Mouse (Mus musculus) embryonic facial prominence, embryonic 14.5 days (tissue): ENCODE measurements at regions not wholly inside any gene's neighbourhood (a gene's known extent, or its start where the extent isn't known, plus 50 kb on each side); places are given as distances from the start of the nearest gene placed in this dataset.

Experiments
- ATAC-seq: fragments of 200-750 bp; cut with Nextera tagmentation; 2 replicates; pipeline ENCODE4 v1.8.0; 2017; ENCODE audit warnings: low read depth, moderate number of reproducible peaks, moderate TSS enrichment
- DNase-seq: peaks from one replicate; pipeline ENCODE4 v3.0.0-alpha.2; 2015; ENCODE audit warnings: low spot score
- H3K27ac ChIP-seq: fragments of 300-500 bp; sonication (generic); replicated peaks from 2 replicates; pipeline ENCODE4 v1.5.1; 2014; ENCODE audit warnings: low read depth, mild to moderate bottlenecking, low read length, moderate library complexity
- H3K27me3 ChIP-seq: fragments of 300-500 bp; sonication (generic); replicated peaks from 2 replicates; pipeline ENCODE4 v1.6.1; 2014; ENCODE audit warnings: low read length; ENCODE audit not compliant: control insufficient read depth, insufficient read depth
- H3K36me3 ChIP-seq: fragments of 300-500 bp; sonication (generic); 2 replicates; pipeline ENCODE4 v1.6.1; 2014; ENCODE audit warnings: low read length, mixed read lengths; ENCODE audit not compliant: control insufficient read depth, insufficient read depth
- H3K4me1 ChIP-seq: fragments of 300-500 bp; sonication (generic); 2 replicates; pipeline ENCODE4 v1.6.1; 2014; ENCODE audit warnings: antibody characterized with exemption, low read length; ENCODE audit not compliant: control insufficient read depth, insufficient read depth
- H3K4me2 ChIP-seq: fragments of 300-500 bp; sonication (generic); 2 replicates; pipeline ENCODE4 v1.6.1; 2014; ENCODE audit warnings: low read depth, mild to moderate bottlenecking, low read length, moderate library complexity, mixed read lengths
- H3K4me3 ChIP-seq: fragments of 300-500 bp; sonication (generic); 2 replicates; pipeline ENCODE4 v1.5.1; 2014; ENCODE audit warnings: low read depth, mild to moderate bottlenecking, low read length
- H3K9ac ChIP-seq: fragments of 300-500 bp; sonication (generic); 2 replicates; pipeline ENCODE4 v1.6.1; 2014; ENCODE audit warnings: low read depth, mild to moderate bottlenecking, low read length, moderate library complexity, mixed read lengths
- H3K9me3 ChIP-seq: fragments of 300-500 bp; sonication (generic); 2 replicates; pipeline ENCODE4 v1.6.1; 2016; ENCODE audit warnings: low read length; ENCODE audit not compliant: control insufficient read depth
- WGBS: fragments of 180-500 bp; shearing (Covaris S2); extraction: QIAGEN DNeasy Blood & Tissue Kit; methylation state at CpG from one replicate; pipeline ENCODE4 v1.1.7; 2014; 5-methylcytosine and 5-hydroxymethylcytosine counted together

- H3K4me2 ChIP-seq, result no peak overlapping the region
- no peak overlapping the region for H3K4me3 ChIP-seq
- H3K27me3 ChIP-seq, result no peaks in the 10 kb centered on the region
- H3K36me3 ChIP-seq, result no peaks in the 10 kb centered on the region
- ATAC-seq (peak; percentile 67), DNase-seq (peak; percentile 13)
- peaks cover 3% of the 10 kb centered on the region; the same call in 1 of the 2 replicates for H3K9me3 ChIP-seq
- no peak overlapping the region for H3K27ac ChIP-seq
- WGBS, result 43% methylated on average over 5 of the region's 5 CpGs
- H3K4me1 ChIP-seq, result 0 out of 2 replicates have a peak, but pooled peaks cover 7% of the 10 kb centered on the region
- no peak overlapping the region for H3K9ac ChIP-seq
These were observed 2113.7 kb upstream of the 5930422O12Rik start for GRCm38 (mm10) chr8:31314692-31315358.

DNA sequence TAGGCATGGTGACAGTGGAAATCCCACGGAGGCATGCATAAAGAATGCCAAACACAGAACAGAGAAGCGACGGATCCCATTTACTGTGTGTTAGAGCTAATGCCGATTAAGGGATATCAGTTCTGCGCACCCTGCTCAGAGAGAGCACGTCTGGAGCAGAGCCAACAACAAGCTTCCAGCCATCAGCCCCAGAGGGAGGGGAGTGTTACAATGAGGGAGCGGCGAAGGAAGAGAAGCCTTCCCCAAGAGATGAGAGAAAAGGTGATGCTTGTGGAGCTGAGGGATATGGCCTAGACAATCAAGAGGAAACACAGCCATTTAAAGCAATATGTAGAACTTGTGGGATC is 2113.2 kb upstream of the 5930422O12Rik start:
- no peak overlapping the region for H3K4me2 ChIP-seq
- no peak overlapping the region for H3K4me3 ChIP-seq
- H3K4me1 ChIP-seq, result 0 out of 2 replicates have a peak, but pooled peaks cover 7% of the 10 kb centered on the region
- no peak overlapping the region for H3K27ac ChIP-seq
- DNase-seq (peak; percentile 68), ATAC-seq (peak; percentile 94)
- H3K9ac ChIP-seq, result no peak overlapping the region
- H3K36me3 ChIP-seq, result no peaks in the 10 kb centered on the region
- 42% methylated on average over 8 of the region's 8 CpGs for WGBS
- H3K9me3 ChIP-seq, result peaks cover 3% of the 10 kb centered on the region; the same call in 1 of the 2 replicates
- no peaks in the 10 kb centered on the region for H3K27me3 ChIP-seq

- no peaks in the 10 kb centered on the region for H3K4me1 ChIP-seq
- WGBS, result 85% methylated on average over 7 of the region's 7 CpGs
- ATAC-seq (no peak), DNase-seq (no peak)
- no peaks in the 10 kb centered on the region for H3K27me3 ChIP-seq
- H3K4me3 ChIP-seq, result no peak overlapping the region
- no peak overlapping the region for H3K4me2 ChIP-seq
- no peak overlapping the region for H3K27ac ChIP-seq
- no peak overlapping the region for H3K9ac ChIP-seq
- H3K36me3 ChIP-seq, result no peaks in the 10 kb centered on the region
- H3K9me3 ChIP-seq, result no peaks in the 10 kb centered on the region
These were observed 2094.8 kb upstream of the 5930422O12Rik start for GRCm38 (mm10) chr8:31333545-31334297.

DNA sequence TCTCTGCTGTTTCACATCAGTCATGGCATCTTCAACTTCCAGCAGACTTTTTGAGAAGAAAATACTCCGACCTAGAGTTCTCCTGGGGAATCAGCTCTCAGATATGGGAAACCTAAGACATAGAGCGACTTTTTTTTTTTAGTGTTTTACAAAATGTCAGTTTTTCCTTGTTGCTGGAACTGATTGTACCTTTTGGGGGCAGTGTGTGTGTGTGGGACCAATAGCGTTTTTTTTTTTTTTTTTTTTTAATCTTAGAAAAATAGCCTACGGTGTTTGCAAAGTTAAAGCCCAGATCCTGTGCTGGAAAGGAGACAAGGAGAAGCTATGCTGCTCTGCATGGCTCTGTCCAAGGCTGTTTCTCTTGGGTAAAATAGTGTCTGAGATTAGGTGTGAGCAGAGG is 2080.0 kb upstream of the 5930422O12Rik start:
- 51% methylated on average over 4 of the region's 4 CpGs for WGBS
- ATAC-seq, result no peak
- no peak overlapping the region for H3K4me3 ChIP-seq

DNA sequence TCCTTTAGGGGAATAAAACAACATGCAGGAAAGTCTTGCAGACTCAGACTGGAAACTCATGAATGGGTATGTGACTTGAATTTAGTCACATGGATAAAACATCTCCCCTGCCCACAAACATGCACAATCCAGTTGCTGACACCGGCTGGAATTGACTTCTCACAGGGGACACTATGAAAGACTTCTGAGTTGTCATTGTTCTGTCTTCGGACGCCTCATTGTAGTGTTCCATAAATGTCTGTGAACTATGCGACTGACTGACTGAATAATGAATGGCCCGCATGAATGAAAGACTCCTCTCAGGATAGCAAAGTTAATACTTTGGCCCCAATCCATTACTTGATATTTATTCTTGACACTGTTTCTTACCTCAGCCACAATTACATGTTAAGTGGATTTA is 2058.9 kb upstream of the 5930422O12Rik start:
- Histone ChIP-seq H3K27ac (no peak overlapping the region), H3K4me3 (no peak overlapping the region), H3K4me1 (no peaks in the 10 kb centered on the region), H3K36me3 (no peaks in the 10 kb centered on the region), H3K9me3 (no peaks in the 10 kb centered on the region), H3K4me2 (no peak overlapping the region), H3K9ac (no peak overlapping the region), H3K27me3 (no peaks in the 10 kb centered on the region)
- DNase-seq (no peak), ATAC-seq (no peak)
- 83% methylated on average over 5 of the region's 5 CpGs for WGBS

More for the DNA sequence above, 2080.0 kb upstream of the 5930422O12Rik start:
- H3K4me1 ChIP-seq, result no peaks in the 10 kb centered on the region
- H3K36me3 ChIP-seq, result no peaks in the 10 kb centered on the region
- no peak overlapping the region for H3K27ac ChIP-seq
- H3K27me3 ChIP-seq, result no peaks in the 10 kb centered on the region
- no peak for DNase-seq
- H3K9me3 ChIP-seq, result no peaks in the 10 kb centered on the region
- H3K4me2 ChIP-seq, result no peak overlapping the region
- no peak overlapping the region for H3K9ac ChIP-seq

GRCm38 (mm10) chr8:31370137-31371010 is 2058.1 kb upstream of the 5930422O12Rik start:
- no peak overlapping the region for H3K27ac ChIP-seq
- no peaks in the 10 kb centered on the region for H3K36me3 ChIP-seq
- H3K4me2 ChIP-seq, result no peak overlapping the region
- no peak overlapping the region for H3K9ac ChIP-seq
- H3K9me3 ChIP-seq, result no peaks in the 10 kb centered on the region
- peak; percentile 38 for DNase-seq
- H3K27me3 ChIP-seq, result no peaks in the 10 kb centered on the region
- H3K4me3 ChIP-seq, result no peak overlapping the region
- peak; percentile 44; the same call in 1 of the 2 replicates for ATAC-seq
- WGBS, result 38% methylated on average over 3 of the region's 3 CpGs
- H3K4me1 ChIP-seq, result no peaks in the 10 kb centered on the region

GRCm38 (mm10) chr8:31371656-31372055 is 2056.9 kb upstream of the 5930422O12Rik start:
- no peak for ATAC-seq
- no peak overlapping the region for H3K9ac ChIP-seq
- 66% methylated on average over 5 of the region's 5 CpGs for whole genome bisulfite sequencing

GRCm38 (mm10) chr8:31372397-31372796 is 2056.1 kb upstream of the 5930422O12Rik start:
- Histone ChIP-seq H3K27ac (no peak overlapping the region), H3K4me1 (no peaks in the 10 kb centered on the region), H3K9ac (no peak overlapping the region), H3K36me3 (no peaks in the 10 kb centered on the region), H3K9me3 (no peaks in the 10 kb centered on the region), H3K4me2 (no peak overlapping the region), H3K4me3 (no peak overlapping the region), H3K27me3 (no peaks in the 10 kb centered on the region)
- ATAC-seq (peak; percentile 26; the same call in 1 of the 2 replicates), DNase-seq (no peak)
- WGBS, result 63% methylated on average over 2 of the region's 2 CpGs

More at GRCm38 (mm10) chr8:31371656-31372055, 2056.9 kb upstream of the 5930422O12Rik start:
- H3K4me3 ChIP-seq, result no peak overlapping the region
- H3K36me3 ChIP-seq, result no peaks in the 10 kb centered on the region
- no peak for DNase-seq
- no peak overlapping the region for H3K4me2 ChIP-seq
- no peaks in the 10 kb centered on the region for H3K9me3 ChIP-seq
- no peaks in the 10 kb centered on the region for H3K4me1 ChIP-seq
- H3K27me3 ChIP-seq, result no peaks in the 10 kb centered on the region
- H3K27ac ChIP-seq, result no peak overlapping the region
